ENCODE assay signal across 10 mouse cellular contexts in genomic region chr4:123228270-123228669, GRCm38 (mm10). TPM values are rescaled to one million over a fixed set of nuclear protein-coding genes. Genes with fewer than 3 reads are reported as not detected.
DNase-seq lines count a peak whose midpoint lies in the region; ATAC-seq lines count a peak whose summit lies in the region.
"Had no signal": no experiment of that assay in that cellular context is flagged by ENCODE, and none has a peak within 500 bp of the region (broad histone marks: within the 10 kb centered on the region; RNA-seq: fewer than 3 reads in every experiment).

No protein-coding gene starts in this region.

- no peak overlapping the region for H3K4me3 ChIP-seq in intestine, embryonic 16.5 days (ENCODE audit: low read length)
- no peak overlapping the region for H3K4me3 ChIP-seq in forebrain, embryonic 16.5 days (replicated peaks; ENCODE audit: low read length)
- no peak overlapping the region for H3K4me3 ChIP-seq in forebrain, embryonic 10.5 days
- H3K4me3 ChIP-seq: liver, embryonic 13.5 days had no signal

- ATAC-seq in intestine, embryonic 16.5 days = peak; percentile 19; the same call in 1 of the 2 replicates
- ATAC-seq in forebrain, embryonic 16.5 days = no peak
- ATAC-seq: Patski had no signal

- H3K27me3 ChIP-seq in intestine, embryonic 16.5 days (replicated peaks; ENCODE audit: control insufficient read depth, insufficient read depth, low read length) = no peaks in the 10 kb centered on the region
- peaks cover 13% of the 10 kb centered on the region for H3K27me3 ChIP-seq in forebrain, embryonic 16.5 days (replicated peaks; ENCODE audit: control insufficient read depth, insufficient read depth, low read length)
- peaks cover 45% of the 10 kb centered on the region for H3K27me3 ChIP-seq in forebrain, embryonic 10.5 days (ENCODE audit: poor library complexity, severe bottlenecking)

- DNase-seq in embryo, embryonic 11 days = peak; percentile 68
- peak; percentile 57 for DNase-seq in gastrocnemius, postnatal 10 days
- peak; percentile 52 to 87 for DNase-seq in lung, postnatal 4 days
- DNase-seq in left cerebral cortex, postnatal 14 days (ENCODE audit: low spot score in 2 of 2) = no peak
- no peak for DNase-seq in right cerebral cortex, postnatal 14 days
- DNase-seq in forebrain, embryonic 10.5 days (ENCODE audit: extremely low spot score, low spot score) = no peak
- DNase-seq: liver, embryonic 13.5 days had no signal

- H3K4me2 ChIP-seq in intestine, embryonic 16.5 days (ENCODE audit: low read depth, low read length) = no peak overlapping the region
- H3K4me2 ChIP-seq in forebrain, embryonic 16.5 days (ENCODE audit: low read length) = no peak overlapping the region
- H3K4me2 ChIP-seq: liver, embryonic 13.5 days had no signal

- peak overlapping the region; percentile 20 for H3K27ac ChIP-seq in intestine, embryonic 16.5 days (ENCODE audit: low read length)
- no peak overlapping the region for H3K27ac ChIP-seq in forebrain, embryonic 16.5 days (ENCODE audit: low read length)
- no peak overlapping the region for H3K27ac ChIP-seq in forebrain, embryonic 10.5 days
- H3K27ac ChIP-seq: liver, embryonic 13.5 days had no signal

- no peaks in the 10 kb centered on the region for H3K9me3 ChIP-seq in intestine, embryonic 16.5 days (ENCODE audit: control insufficient read depth, low read length)
- no peaks in the 10 kb centered on the region for H3K9me3 ChIP-seq in forebrain, embryonic 16.5 days (ENCODE audit: control insufficient read depth, low read length)
- H3K9me3 ChIP-seq in forebrain, embryonic 10.5 days = no peaks in the 10 kb centered on the region
- H3K9me3 ChIP-seq: liver, embryonic 13.5 days had no signal

- no peak overlapping the region for H3K9ac ChIP-seq in intestine, embryonic 16.5 days (ENCODE audit: low read depth, low read length)
- H3K9ac ChIP-seq in forebrain, embryonic 16.5 days (replicated peaks; ENCODE audit: low read depth, low read length) = no peak overlapping the region
- H3K9ac ChIP-seq: liver, embryonic 13.5 days had no signal

- intact Hi-C loops in left cerebral cortex, postnatal 14 days (cut with DNase I) = no loop called here

- WGBS in intestine, embryonic 16.5 days = 33% methylated on average over 2 of the region's 2 CpGs
- 53% methylated on average over 2 of the region's 2 CpGs for WGBS in forebrain, embryonic 16.5 days
- 39% methylated on average over 2 of the region's 2 CpGs for WGBS in forebrain, embryonic 10.5 days

- H3K4me1 ChIP-seq in intestine, embryonic 16.5 days (ENCODE audit: control insufficient read depth, insufficient read depth, low read length) = peaks cover 32% of the 10 kb centered on the region
- peaks cover under 1% of the 10 kb centered on the region; the same call in 1 of the 2 replicates for H3K4me1 ChIP-seq in forebrain, embryonic 16.5 days (replicated peaks; ENCODE audit: control insufficient read depth, insufficient read depth, low read length)
- H3K4me1 ChIP-seq in forebrain, embryonic 10.5 days = peaks cover 27% of the 10 kb centered on the region
- H3K4me1 ChIP-seq: liver, embryonic 13.5 days had no signal

- no peaks in the 10 kb centered on the region for H3K36me3 ChIP-seq in intestine, embryonic 16.5 days (ENCODE audit: control insufficient read depth, insufficient read depth, low read length)
- no peaks in the 10 kb centered on the region for H3K36me3 ChIP-seq in forebrain, embryonic 16.5 days (ENCODE audit: control insufficient read depth, insufficient read depth)
- no peaks in the 10 kb centered on the region for H3K36me3 ChIP-seq in forebrain, embryonic 10.5 days (replicated peaks)
- H3K36me3 ChIP-seq: liver, embryonic 13.5 days had no signal

RNA-seq across cellular contexts. Expression of gene Heyl, which starts 5.1 kb away (rescaled TPM):
- total RNA-seq in gastrocnemius, postnatal 10 days (2021) = 10 to 100 TPM; 21.2 to 27.4 TPM
- 10.7 and 12.0 TPM in 2 replicates for polyA plus RNA-seq in intestine, embryonic 16.5 days (2015; fragmentation: Nextera tagmentation; extraction: Ambion mirVana)
- total RNA-seq in left cerebral cortex, postnatal 14 days (2021) = 1 to 10 TPM; 6.4 to 7.1 TPM
- 4.5 and 5.3 TPM in 2 replicates for polyA plus RNA-seq in forebrain, embryonic 16.5 days (2015; fragmentation: Nextera tagmentation; extraction: Ambion mirVana)
- 6.6 and 6.7 TPM in 2 replicates for polyA plus RNA-seq in forebrain, embryonic 10.5 days (2016; fragmentation: Nextera tagmentation; extraction: Ambion mirVana)
- polyA plus RNA-seq: Patski had no signal

RNA-seq across cellular contexts. Expression of gene Nt5c1a, which starts 27.0 kb away (rescaled TPM):
- total RNA-seq in gastrocnemius, postnatal 10 days (2021) = 10 to 100 TPM in 1 of 2 experiments, 1 to 10 TPM in 1; 9.9 to 10.7 TPM
- polyA plus RNA-seq in intestine, embryonic 16.5 days (2015; fragmentation: Nextera tagmentation; extraction: Ambion mirVana) = not detected in 2 replicates
- 10 to 100 TPM; 10.1 to 11.0 TPM for total RNA-seq in left cerebral cortex, postnatal 14 days (2021)
- polyA plus RNA-seq in forebrain, embryonic 16.5 days (2015; fragmentation: Nextera tagmentation; extraction: Ambion mirVana) = not detected in 2 replicates
- polyA plus RNA-seq in forebrain, embryonic 10.5 days (2016; fragmentation: Nextera tagmentation; extraction: Ambion mirVana) = not detected in 2 replicates
- polyA plus RNA-seq: liver, embryonic 13.5 days; Patski had no signal

RNA-seq across cellular contexts. Expression of gene Pabpc4, which starts 33.9 kb away (rescaled TPM):
- 100 to 1,000 TPM; 279 to 289 TPM for total RNA-seq in gastrocnemius, postnatal 10 days (2021)
- polyA plus RNA-seq in intestine, embryonic 16.5 days (2015; fragmentation: Nextera tagmentation; extraction: Ambion mirVana) = 31.6 and 36.7 TPM in 2 replicates
- total RNA-seq in left cerebral cortex, postnatal 14 days (2021) = 10 to 100 TPM; 37.2 to 39.2 TPM
- 28.5 and 34.5 TPM in 2 replicates for polyA plus RNA-seq in forebrain, embryonic 16.5 days (2015; fragmentation: Nextera tagmentation; extraction: Ambion mirVana)
- 55.4 and 57.9 TPM in 2 replicates for polyA plus RNA-seq in forebrain, embryonic 10.5 days (2016; fragmentation: Nextera tagmentation; extraction: Ambion mirVana)

RNA-seq across cellular contexts. Expression of gene Hpcal4, which starts 45.2 kb away (rescaled TPM):
- total RNA-seq in gastrocnemius, postnatal 10 days (2021) = under 1 TPM; 0.38 to 0.59 TPM
- polyA plus RNA-seq in intestine, embryonic 16.5 days (2015; fragmentation: Nextera tagmentation; extraction: Ambion mirVana) = 3.4 TPM in 2 replicates
- total RNA-seq in left cerebral cortex, postnatal 14 days (2021) = 100 to 1,000 TPM; 350 to 371 TPM
- 30.6 and 55.7 TPM in 2 replicates for polyA plus RNA-seq in forebrain, embryonic 16.5 days (2015; fragmentation: Nextera tagmentation; extraction: Ambion mirVana)
- 0.30 and 0.73 TPM in 2 replicates for polyA plus RNA-seq in forebrain, embryonic 10.5 days (2016; fragmentation: Nextera tagmentation; extraction: Ambion mirVana)
- polyA plus RNA-seq: liver, embryonic 13.5 days; Patski had no signal

Comparison
In these comparisons a context has a peak if more than half of its experiments do, and no peak if none do; other contexts are left out.
1. DNase-seq: peak in embryo, embryonic 11 days (single experiment), gastrocnemius, postnatal 10 days (single experiment) and lung, postnatal 4 days (2 of 2); none in left cerebral cortex, postnatal 14 days (0 of 2), right cerebral cortex, postnatal 14 days (single experiment) and forebrain, embryonic 10.5 days (single experiment).